Mouse (Mus musculus) c-Kit-positive CD71-positive TER-119-negative erythroid progenitor cells, embryonic 14.5 days (primary cell): ENCODE results near the gene Grin2d.

ENCODE experiments used
- DNase-seq: peaks from one replicate; pipeline ENCODE4 v3.0.0-alpha.2; 2013; ENCODE audit warnings: low read depth

Grin2d gene

DNA sequence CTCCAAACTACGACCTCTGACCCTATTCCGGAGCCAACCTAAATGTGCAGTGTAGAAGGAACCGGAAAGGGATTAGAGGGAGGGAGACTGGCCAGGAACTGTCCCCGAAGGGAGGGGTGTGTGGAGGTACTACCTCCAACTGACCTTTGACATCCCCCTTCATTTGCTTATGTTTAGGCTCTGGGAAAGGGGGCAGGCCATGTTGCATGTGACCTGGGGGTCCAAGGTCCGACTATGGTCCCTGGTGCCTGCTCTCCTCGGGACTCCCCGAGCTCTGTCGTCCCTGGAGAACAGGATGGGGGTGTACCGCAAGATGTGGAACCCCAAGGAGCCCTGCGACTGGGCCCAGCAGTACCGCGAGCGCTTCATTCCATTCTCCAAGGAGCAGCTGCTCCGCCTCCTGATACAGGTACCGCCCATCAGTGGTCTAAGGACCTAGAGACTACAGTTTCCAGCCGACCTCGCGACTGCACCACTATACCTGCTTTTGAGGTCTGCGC is 19.1 kb upstream of the Grin2d start:
- DNase-seq = peak; percentile 60

DNA sequence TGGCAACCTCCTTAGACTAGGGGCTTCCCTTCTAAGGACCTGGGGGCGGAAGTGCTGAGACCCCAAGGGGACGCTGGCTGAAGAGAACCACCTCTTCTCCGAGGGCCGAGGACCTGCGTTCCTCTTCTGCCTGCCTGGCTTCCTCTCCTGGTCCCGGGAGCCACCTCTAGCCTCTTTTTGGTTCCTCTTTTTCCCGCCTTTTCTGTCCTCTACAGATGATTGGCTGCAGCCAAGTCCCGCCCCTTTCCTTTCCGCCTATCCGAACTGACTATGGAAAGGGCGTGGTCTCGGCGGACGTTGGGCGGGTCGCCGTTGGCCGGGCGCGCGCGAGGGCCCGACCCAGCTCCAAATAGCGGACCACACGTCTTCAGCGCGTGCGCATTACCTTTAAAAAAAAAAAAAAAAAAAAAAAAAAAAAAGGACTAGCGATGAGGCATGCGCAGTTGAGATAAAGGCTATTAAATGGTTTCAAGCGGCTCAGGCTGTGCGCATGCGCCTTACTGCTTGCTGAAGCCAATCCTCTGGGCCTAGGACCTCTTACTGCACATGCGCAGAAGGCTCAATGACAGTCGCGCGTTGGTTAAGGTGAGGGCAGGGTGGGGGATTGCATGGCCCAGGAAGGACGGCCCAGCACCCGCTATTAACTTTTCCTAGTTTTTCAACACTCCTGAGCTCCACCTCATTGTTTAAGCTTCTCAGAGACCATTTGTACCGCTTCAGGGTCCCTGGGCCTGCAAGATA is 18.5 kb upstream of the Grin2d start, which contains the start of the genes Syngr4 and Tmem143:
TSS of gene Syngr4 (minus strand) at position 198 of the 741 bp plus-strand sequence.
TSS of gene Tmem143 (plus strand) at position 425 of the 741 bp plus-strand sequence.
- peak; percentile 99 for DNase-seq

DNA sequence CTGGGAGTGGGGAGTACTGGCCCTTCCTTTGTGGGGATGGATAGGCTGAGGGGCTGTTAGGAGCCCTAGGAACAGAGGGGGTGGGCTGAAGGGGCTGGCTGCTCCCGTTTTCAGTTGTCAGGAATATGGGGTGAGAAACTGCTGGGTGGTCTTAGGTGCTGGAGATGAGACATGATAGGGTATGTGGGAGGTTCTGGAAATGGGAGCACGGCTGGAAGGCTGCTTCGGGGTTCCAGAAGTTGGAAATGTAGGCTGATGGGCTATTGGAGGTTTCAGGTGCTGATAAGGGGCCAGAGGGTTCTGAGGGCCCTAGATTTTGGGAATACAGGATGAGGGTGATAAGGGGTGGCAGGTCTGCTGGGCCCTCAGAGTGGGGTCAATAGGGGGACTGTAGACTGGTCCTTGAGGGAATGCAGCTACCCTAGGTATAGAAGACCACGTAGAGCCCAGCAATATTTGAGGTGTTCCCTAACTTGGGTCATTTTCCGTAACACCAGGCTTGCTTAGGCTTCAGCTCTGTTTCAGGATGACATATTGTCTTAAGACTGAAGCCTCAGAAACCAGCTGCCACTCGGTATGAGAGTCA is 17.8 kb upstream of the Grin2d start:
- DNase-seq = no peak

DNA sequence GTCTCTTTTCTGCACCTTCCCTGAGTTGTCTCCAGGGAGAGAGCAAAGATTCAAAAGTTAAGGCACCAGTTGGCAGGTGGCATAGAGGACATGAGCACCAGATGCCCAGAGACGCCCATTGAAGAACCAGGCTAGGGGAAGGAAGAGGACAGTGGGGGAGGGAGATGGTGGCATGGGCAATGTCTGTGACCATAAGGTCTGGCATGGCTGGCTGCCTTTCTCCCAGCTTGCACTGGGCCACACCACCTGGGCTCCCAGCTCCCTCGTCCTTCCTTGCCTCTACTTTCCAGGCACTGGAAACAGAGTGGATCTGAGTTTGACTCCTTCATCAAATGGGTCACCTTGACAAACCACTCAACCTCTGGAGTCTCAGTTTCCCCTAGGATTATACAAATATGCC is 14.5 kb upstream of the Grin2d start:
- no peak for DNase-seq

DNA sequence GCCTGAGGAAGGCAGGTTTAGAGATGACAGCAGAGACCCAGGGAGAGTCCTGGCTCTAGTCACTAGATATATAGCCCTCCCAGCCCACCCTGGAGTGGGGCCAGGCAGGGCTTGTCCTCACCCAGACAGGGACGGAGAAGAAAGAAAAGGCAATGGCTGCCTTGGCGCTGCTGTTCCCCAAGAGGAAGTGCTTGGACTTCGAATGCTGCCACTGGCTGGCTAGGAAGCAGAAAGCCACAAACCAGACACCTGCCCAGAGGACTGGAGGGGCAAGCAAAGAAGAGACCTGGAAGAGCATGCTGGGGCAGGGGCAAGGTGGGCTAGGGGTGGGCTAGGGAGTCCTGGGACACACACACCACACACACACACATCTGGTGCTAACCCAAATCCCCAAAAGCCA is 9.1 kb upstream of the Grin2d start:
- DNase-seq = no peak

DNA sequence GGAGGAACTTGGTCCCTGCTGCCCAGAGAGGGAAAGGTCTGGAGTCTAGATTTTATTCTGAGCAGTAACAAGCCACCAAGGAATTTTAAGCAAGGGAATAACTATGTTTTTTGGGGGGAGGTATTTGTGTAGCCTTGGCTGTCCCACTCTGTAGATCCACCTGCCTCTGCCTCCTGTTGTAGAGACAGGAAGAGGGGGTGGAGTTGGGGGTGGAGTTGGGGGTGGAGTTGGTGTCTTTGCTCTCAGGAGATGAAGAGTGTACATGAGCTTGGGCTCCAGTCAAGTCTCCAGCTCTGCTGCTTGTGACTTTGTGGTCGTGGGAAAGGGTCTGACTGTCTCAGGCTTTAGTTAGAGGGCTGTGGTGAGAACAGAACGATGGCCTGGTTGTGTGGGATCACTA is 2.8 kb upstream of the Grin2d start:
- no peak for DNase-seq

DNA sequence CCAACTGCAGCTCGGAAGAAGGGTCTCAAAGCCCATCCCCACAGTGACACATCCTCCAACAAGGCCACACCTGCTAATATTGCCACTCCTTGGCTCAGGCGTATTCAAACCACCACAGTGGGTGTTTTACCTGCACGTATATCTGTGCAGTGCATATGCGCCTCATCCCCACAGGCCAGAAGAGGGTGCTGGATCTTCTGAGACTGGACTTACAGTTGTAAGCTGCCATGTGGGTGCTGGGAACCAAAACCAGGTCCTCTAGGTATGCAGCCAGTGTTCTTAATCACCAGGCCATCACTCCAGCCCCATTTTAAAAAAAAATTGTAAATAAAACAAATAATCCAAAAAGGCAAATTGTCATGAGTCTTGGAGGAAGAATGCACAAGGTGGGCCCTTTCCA is 2.4 kb upstream of the Grin2d start:
- no peak for DNase-seq

DNA sequence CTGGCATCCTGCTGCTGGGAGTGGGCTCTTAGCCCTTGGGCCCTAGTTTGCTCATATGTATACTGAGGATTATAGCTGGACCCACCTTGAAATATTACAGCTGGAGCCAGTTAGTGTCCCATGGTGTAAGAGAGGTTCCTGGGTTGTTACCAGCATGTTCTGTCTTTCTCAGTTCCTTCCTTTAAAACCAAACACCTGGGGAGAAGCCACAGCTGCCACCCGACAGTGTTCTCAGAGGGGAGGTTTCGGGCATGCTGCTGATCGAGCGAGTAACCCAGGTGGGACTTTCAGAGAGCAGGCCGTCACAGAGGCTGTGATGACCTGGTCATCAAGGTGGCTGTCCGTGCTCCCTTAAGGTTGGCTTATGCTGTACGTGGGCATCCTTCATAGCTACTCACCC is 1.3 kb downstream of the Grin2d start:
- DNase-seq = no peak

DNA sequence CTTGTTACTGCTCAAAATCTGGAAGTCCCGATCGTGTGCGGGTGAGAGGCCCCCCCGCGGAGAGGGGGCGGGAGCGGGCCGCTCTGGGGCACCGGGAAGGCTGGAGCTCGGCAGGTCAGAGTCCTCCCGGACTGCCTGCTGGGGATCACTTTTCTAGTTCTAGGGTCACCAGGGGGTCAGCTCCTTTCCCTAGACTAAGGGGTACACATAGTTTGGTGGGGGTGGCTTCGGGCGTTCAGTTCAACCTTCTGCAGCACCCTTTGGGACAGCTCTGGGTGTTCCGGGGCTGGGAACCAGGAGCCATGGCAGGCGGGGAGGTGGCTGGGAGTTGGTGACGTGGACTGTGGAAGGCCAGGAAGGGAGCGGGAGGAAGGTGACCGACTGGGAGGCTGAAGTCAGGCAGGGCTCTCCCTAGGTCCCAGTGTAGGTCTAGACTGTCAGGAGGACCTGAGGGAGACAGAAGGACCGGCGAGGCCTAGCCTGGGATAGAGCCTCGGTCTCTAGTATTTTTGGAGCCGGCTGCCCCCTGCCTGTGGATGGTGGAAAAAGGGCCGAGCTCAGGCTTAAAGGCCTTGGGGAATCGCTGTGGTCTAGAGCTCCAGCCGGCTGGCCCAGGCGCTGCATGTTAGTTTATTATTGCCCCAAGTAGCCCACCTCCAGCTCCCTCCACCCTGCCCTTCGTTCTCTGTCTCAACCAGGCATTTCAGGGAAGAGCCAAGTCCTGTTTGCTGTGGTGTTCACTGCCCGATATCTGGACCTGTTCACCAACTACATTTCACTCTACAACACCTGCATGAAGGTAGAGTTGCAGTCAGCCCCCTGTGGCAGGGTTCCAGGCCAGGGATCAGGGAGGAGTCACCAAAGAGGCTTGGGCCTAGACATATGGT is 4.9 kb downstream of the Grin2d start:
- DNase-seq = peak; percentile 44

DNA sequence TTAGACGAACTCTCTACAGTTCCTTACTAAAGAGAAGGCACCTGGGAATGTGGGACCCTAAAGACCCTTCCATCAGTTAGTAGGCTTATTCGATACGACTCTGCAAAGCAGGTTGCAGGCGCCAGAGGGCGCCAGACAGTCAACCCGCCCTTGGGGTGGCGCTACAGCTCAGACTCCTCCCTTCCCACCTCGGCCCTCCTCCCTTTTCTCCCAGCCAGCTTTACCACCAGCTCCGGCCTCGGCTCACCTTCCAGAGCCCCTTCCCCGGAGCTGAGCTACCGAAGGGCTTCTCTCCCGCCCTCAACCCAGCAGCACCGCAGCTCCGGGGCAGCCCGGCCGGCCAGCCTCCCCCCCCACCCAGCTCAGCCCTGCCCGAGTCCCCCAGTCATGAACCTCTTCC is 5.6 kb downstream of the Grin2d start, which contains the start of gene Kdelr1:
TSS of gene Kdelr1 (plus strand) at position 149 of the 400 bp plus-strand sequence.
- DNase-seq = peak; percentile 82

DNA sequence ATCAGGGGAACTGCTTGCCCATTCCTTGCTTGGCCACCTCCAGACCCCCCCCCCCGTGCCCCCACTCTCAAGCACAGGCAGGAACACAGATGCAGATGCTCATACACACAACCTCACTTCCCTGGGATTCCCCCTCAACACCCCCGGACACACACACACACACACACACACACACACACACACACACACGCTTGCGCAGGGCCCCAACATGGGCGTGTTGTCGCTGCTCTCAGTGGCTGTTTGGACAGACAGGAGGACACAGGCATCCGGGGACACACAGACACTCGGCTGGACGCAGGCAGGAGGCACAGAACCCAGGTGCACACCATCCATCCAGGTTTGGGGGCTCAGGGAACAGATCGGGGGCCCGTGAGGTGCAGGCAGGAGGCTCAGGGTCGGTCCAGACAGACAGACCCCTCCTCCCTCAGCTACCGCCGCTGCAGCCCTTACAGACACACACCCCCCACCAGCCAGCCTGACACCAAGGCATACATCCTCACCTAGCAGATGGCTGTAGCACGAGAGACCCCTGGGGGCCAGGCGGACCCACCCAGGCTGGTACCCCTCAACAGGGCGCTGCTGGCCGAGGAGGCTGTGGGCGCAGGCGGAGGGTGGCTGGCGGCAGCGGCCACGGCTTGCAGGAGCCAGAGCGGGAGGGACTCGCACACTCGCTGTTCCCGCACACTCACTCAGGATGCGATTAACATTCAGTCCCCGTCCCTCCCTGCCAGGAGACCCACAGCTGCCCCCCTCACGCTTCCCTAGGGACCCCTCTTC is 7.7 kb downstream of the Grin2d start:
- DNase-seq = no peak

DNA sequence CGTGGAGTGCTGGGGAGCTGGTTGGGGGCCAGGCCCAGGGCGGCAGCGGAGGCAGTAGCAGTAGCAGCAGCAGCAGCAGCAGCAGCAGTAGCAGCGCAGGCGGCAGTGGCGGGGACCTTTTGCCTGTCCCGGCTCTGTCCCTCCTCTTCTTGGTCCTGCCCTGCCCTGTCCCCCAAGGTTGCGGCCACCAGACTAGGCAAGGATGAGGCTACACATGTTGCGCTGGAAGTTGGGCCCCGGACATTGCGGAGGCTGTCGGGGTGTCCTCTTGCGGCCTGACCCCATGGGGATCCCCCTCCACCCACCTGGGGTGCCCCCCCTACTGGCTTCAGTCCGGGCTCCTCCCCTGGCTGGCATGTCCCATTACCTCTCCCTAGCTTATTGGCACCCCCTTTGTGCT is 8.4 kb downstream of the Grin2d start:
- no peak for DNase-seq

DNA sequence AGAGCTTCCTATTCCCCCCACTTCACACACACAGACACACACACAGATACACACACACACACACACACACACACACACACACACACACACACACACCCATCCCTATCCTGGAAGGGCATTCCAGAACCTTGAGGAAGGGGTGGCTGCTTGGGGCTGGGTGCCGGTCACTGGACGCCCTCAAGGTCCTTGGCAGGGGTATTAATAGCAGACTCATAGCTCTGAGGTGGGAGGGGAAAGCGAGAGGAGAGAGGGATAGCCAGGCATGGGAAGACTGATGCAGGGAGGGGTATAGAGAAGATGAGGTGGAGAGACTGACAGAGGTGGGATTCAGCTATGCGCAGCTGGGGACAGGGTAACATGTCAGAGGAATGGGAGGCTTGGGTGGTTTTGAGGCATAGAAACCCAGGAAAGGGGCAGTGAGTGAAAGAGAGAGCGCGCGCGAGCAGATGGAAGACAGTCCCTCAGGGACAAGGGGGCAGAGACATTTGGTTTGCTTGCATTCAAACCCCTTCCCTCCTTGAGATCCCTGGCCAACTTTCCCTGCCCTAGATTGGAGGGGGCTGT is 9.0 kb downstream of the Grin2d start:
- DNase-seq = no peak

DNA sequence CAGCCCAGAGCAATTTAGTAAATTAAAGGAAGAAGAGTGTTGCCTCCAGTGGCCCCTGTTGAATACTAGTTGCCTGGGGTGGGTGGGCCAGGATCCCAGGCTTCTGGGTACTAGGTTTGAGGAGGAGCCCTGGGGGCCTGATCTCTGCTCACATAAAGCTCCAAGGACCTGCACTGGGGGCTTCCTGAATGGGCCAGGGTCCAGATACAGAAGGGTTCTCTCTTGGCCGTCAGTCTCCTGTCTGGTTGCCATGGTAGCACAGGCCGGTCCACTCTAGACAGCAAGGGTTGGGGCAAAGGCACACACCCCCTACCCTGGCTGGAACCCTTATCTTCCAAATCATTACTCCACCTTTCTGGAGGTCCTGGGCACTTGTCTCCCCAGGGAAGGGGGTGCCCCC is 10.3 kb downstream of the Grin2d start:
- DNase-seq = no peak

DNA sequence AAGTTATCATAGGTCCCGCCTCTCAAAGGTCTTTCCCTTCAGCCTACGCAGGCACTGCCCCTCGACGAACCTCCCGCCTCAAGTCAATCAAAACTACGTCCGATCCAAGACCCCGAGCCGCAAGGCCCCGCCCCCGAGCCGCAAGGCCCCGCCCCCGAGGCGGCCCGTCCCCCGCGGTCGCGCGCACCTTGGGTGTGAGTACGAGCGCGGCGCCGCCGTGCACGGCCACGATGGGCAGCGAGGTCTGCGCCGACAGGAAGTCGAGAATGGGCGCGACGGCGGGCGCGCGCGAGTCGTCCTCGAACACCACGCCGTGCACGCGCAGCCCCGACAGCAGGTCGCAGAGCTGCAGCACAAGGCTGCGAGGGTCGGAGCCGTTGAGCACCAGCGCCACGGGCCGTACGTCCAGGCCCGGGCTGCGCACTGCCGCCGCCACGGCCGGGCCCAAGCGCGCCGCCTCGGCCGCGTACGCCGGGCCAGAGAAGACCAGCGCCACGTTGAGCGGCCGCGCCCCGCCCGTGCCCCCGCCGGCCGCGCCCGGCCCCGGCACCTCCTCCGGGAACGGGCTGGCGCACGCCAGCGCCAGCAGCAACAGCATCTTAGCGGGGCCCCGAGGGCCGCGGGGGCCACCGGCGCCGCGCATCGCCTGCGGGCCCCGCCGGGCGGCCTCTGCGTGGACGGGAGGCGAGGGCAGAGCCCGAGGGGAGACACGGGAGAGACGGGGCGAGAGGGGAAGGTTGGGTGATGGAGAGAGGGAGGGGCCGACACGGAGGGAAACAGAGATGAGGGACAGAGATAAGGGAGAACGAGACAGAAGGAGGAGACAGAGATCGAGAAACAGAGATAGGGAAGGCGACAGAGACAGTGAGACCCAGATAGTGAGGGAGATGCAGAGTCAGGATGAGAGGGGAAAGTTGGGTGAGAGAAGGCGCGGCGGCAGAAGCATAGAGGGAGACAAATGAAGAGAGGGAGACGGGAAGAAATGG is 12.0 kb downstream of the Grin2d start:
- DNase-seq = peak; percentile 56

DNA sequence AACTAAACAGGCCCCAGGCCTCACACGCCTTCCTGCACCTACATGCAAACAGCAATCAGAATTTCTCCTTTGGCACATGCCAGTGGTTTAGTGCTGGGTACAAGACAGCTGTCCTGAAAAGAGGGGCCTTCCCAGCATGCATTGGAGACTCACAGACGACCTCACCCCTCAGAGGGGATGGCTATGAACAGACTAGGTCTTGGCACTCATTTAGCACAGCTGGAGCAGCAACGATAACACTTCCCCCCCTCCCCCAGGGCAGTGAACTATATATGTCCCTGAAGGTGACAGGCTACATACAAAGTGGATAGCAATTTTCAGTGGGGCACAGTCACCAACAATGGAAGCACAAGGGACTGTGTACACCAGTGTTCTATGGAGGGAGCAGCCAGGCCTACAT is 13.7 kb downstream of the Grin2d start:
- DNase-seq = no peak

DNA sequence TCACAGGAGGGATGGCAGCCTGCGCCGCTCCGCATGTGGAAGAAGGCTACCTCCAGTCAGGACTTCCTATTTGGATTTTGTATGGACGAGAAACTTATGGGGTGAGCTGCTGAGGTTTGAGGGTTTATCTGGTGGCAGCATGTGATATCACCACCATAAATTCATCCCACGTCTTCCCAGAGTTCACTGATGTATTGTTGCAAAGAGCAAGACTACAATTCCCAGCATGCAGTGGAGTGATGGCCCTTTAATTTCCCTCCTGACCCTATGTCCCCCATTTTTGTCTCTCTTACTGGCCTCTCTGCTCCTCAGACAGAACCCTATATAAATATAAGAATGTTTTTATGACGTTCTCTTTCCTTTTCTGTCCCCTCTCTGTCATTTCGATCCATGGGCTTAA is 15.4 kb downstream of the Grin2d start:
- DNase-seq = no peak

DNA sequence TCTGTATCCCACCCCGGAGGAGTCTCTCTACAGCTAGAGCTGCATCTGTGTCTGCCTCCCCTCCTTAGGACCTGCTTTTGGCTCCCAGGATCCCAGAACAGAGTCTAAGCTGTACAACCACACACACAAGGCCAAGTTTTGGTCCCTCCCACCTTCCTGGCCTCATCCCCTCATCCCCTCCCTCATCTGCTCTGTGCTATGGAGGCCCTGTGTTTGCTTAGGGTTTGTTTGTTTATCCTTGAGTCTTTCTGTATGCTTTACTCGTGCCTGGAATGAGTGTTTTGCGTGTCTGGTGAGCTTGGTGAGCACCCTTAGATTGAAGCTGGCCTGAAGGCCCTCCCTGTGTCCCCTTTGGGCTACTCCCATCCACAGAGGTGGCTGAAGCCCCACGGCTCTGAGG is 19.2 kb downstream of the Grin2d start:
- no peak for DNase-seq

DNA sequence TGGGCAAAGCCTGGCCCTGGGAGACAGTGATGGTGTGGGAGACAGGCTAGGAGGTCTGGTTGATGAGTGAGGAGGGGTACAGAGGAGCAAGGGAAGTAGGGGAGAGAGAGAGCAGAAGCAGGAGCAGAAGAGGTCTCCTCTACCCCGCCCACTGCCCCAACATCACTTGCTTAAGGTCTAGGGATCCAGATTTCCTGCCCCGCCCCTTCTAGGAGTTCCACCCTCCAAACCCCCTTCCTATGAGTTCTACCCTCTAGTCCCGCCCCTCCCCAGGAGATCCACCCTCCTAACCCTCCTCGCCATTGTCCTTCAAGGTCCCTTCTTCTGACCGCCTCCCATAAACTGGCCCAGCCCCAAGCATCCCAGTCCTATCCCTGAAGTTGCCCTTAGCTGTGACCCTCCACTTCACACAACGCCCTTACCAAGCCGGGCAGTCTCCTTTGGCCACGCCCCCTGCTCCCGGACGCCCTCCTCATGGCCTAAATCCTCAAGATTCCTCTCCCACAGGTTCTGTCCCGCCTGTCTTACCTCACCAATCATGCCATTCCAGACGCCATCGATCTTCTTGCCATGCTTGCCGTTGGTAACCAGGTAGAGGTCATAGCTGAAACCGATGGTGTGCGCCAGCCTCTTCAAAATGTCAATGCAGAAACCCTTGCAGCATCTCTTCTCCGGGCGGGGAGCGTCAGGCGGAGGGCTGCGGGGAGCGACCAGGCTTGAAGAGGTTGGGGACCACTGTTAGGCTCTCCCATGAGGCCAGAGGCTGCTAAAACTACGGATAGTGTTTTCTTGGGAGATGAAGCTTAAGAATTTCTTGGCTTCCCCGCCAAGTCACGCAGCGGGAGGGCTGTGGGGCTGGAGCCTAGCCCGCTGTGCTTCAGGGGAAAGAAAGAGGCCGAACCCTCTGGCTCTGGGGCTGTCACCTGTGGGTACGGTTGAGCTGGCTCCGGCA is 21.0 kb downstream of the Grin2d start:
- no peak for DNase-seq
